Mouse (Mus musculus) G1E (cell line): ENCODE measurements around the gene Rsu1.

Experiments
- CTCF ChIP-seq: IDR thresholded peaks from 2 replicates; pipeline ENCODE4 v1.5.1; 2012; ENCODE audit warnings: low read depth, low read length, inconsistent platforms, mixed read lengths
- TAL1 ChIP-seq: conservative IDR thresholded peaks from 2 replicates; pipeline ENCODE4 v1.6.1; 2012; ENCODE audit warnings: low read depth, low read length, inconsistent platforms, mixed read lengths

- TF ChIP-seq CTCF (no peak), TAL1 (no peak)
Observed at GRCm38 (mm10) chr2:13161717-13162116, 109.5 kb downstream of the Rsu1 start.
